Mouse (Mus musculus) lung, adult 2 months (tissue): ENCODE measurements around the gene Wbp1l.

Experiments used
- CTCF ChIP-seq: fragments of 200-500 bp; IDR thresholded peaks from 2 replicates; pipeline ENCODE4 v1.5.1; 2011; ENCODE audit warnings: mild to moderate bottlenecking, low read length, control low read depth; ENCODE audit not compliant: insufficient read depth
- POLR2A ChIP-seq: fragments of 200-500 bp; IDR thresholded peaks from 2 replicates; pipeline ENCODE4 v1.6.1; 2011; ENCODE audit warnings: low read depth, mild to moderate bottlenecking, control low read depth, low read length, borderline replicate concordance; ENCODE audit errors: extremely low read depth

GRCm38 (mm10) chr19:46646041-46646481 is 47.2 kb downstream of the Wbp1l start:
- TF ChIP-seq POLR2A (no peak), CTCF (no peak)
